Mouse (Mus musculus): ENCODE data around the gene Cerkl.

DNA sequence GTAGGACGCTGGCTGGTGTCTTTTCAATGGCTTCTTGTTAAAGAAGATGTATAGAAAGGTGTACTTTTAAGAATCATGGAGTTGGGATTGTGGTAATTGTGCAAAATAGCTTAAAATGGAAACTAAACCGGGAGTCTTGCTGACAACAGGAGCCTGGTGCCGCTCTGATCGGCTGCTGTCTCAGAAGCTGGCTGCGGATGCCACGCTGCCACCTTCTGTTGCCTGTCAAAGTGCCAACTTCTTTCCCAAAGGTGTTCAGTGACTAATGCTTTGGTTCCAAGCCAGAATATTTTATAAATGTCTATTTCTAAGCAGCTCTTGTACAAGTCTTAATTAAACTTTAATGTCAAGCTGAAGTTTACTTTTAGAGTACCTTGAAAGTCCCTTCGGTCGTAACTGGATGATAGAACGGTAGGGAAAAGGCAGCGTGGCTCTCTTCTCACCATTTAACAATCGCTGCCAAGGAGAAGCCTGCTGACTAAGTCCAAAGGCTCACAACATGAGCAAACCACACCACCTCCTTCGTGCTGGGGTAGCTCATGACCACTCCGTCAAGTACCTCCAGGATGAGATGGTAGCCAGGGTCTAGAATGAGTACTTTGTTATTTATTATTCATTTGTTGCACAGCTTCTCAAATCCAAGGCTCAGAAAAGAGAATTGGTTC, 147.0 kb downstream of the Cerkl start:
- TF ChIP-seq CEBPB (IDR thresholded peaks at IDR 0.05; ENCODE audit: low read depth) (no peak), USF1 (IDR thresholded peaks at IDR 0.05; ENCODE audit: low read depth) (no peak), MAX (IDR thresholded peaks at IDR 0.05) (no peak), CTCF (IDR thresholded peaks at IDR 0.05; ENCODE audit: control insufficient read depth, insufficient read depth, insufficient read length) (no peak)

All from C2C12 (cell line).